Mouse (Mus musculus): Measurements from ENCODE around the gene Atad5. TPM values are rescaled to one million over a fixed set of nuclear protein-coding genes. Genes with fewer than 3 reads are reported as not detected.

Gene Atad5
- polyA plus RNA-seq, 1 experiment from 2014 or later: 15.0 TPM

- Histone ChIP-seq H3K4me3 (peak within 1 kb of the TSS; percentile 63), H3K27ac (no peak within 1 kb of the TSS), H3K4me2 (peak within 1 kb of the TSS; percentile 92), H3K4me1 (peaks cover 16% of the 10 kb centered on the region), H3K27me3 (replicated peaks) (peaks cover 50% of the 10 kb centered on the region), H3K9ac (peak within 1 kb of the TSS; percentile 70), H3K9me3 (replicated peaks) (no peaks in the 10 kb centered on the region), H3K36me3 (no peaks in the 10 kb centered on the region)
- peak; percentile 94 for ATAC-seq
- WGBS (ENCODE audit: insufficient replicate concordance): 3% methylated on average over 41 of the region's 47 CpGs
These were observed 64.8 kb downstream of the Atad5 start, which contains the start of gene Adap2 for GRCm38 (mm10) chr11:80153857-80154495. Adap2 (plus strand) TSS chr11:80154105.

- Histone ChIP-seq H3K9ac (peak overlapping the region; percentile 70), H3K4me2 (peak overlapping the region; percentile 92), H3K27me3 (replicated peaks) (peaks cover 50% of the 10 kb centered on the region), H3K4me3 (peak overlapping the region; percentile 63), H3K36me3 (no peaks in the 10 kb centered on the region), H3K4me1 (peaks cover 16% of the 10 kb centered on the region), H3K27ac (no peak overlapping the region), H3K9me3 (replicated peaks) (no peaks in the 10 kb centered on the region)
- no peak; the same call in 1 of the 2 replicates for ATAC-seq
- 28% methylated on average over 25 of the region's 25 CpGs for WGBS (ENCODE audit: insufficient replicate concordance)
These were observed 65.3 kb downstream of the Atad5 start for GRCm38 (mm10) chr11:80154501-80154900.

GRCm38 (mm10) chr11:80155541-80155940 is 66.3 kb downstream of the Atad5 start:
- ATAC-seq: no peak
- Histone ChIP-seq H3K4me2 (no peak overlapping the region), H3K4me3 (no peak overlapping the region), H3K4me1 (peaks cover 16% of the 10 kb centered on the region), H3K27me3 (replicated peaks) (peaks cover 50% of the 10 kb centered on the region), H3K9me3 (replicated peaks) (no peaks in the 10 kb centered on the region), H3K9ac (no peak overlapping the region), H3K36me3 (no peaks in the 10 kb centered on the region), H3K27ac (no peak overlapping the region)
- WGBS (ENCODE audit: insufficient replicate concordance): 64% methylated on average over 8 of the region's 8 CpGs

- ATAC-seq: no peak
- H3K36me3 ChIP-seq: no peaks in the 10 kb centered on the region
- H3K9me3 ChIP-seq (replicated peaks): no peaks in the 10 kb centered on the region
- H3K27ac ChIP-seq: no peak overlapping the region
- H3K9ac ChIP-seq: no peak overlapping the region
- H3K4me1 ChIP-seq: peaks cover 16% of the 10 kb centered on the region
- no peak overlapping the region for H3K4me2 ChIP-seq
- no peak overlapping the region for H3K4me3 ChIP-seq
- WGBS (ENCODE audit: insufficient replicate concordance): 80% methylated on average over 4 of the region's 4 CpGs
- peaks cover 50% of the 10 kb centered on the region for H3K27me3 ChIP-seq (replicated peaks)
These were observed 66.8 kb downstream of the Atad5 start for GRCm38 (mm10) chr11:80155961-80156360.

- 64% methylated on average over 4 of the region's 4 CpGs for WGBS (ENCODE audit: insufficient replicate concordance)
- H3K4me1 ChIP-seq: peaks cover 16% of the 10 kb centered on the region
- H3K36me3 ChIP-seq: no peaks in the 10 kb centered on the region
- peaks cover 50% of the 10 kb centered on the region for H3K27me3 ChIP-seq (replicated peaks)
- no peak overlapping the region for H3K4me3 ChIP-seq
- no peak overlapping the region for H3K4me2 ChIP-seq
- no peak for ATAC-seq
- no peaks in the 10 kb centered on the region for H3K9me3 ChIP-seq (replicated peaks)
- H3K9ac ChIP-seq: no peak overlapping the region
- no peak overlapping the region for H3K27ac ChIP-seq
These were observed 67.6 kb downstream of the Atad5 start for GRCm38 (mm10) chr11:80156841-80157240.

GRCm38 (mm10) chr11:80159018-80159417 is 69.8 kb downstream of the Atad5 start:
- peaks cover 7% of the 10 kb centered on the region for H3K4me1 ChIP-seq
- no peaks in the 10 kb centered on the region for H3K36me3 ChIP-seq
- ATAC-seq: peak; percentile 55
- no peak overlapping the region for H3K4me2 ChIP-seq
- peaks cover 41% of the 10 kb centered on the region for H3K27me3 ChIP-seq (replicated peaks)
- no peak overlapping the region; the same call in 1 of the 2 replicates for H3K27ac ChIP-seq
- no peak overlapping the region for H3K9ac ChIP-seq
- H3K9me3 ChIP-seq (replicated peaks): no peaks in the 10 kb centered on the region
- WGBS (ENCODE audit: insufficient replicate concordance): 67% methylated on average over 7 of the region's 7 CpGs
- no peak overlapping the region for H3K4me3 ChIP-seq

GRCm38 (mm10) chr11:80161041-80161440 is 71.8 kb downstream of the Atad5 start:
- peaks cover 25% of the 10 kb centered on the region for H3K27me3 ChIP-seq (replicated peaks)
- no peak overlapping the region for H3K4me3 ChIP-seq
- H3K36me3 ChIP-seq: no peaks in the 10 kb centered on the region; the same call in 1 of the 2 replicates
- no peak for ATAC-seq
- no peak overlapping the region for H3K27ac ChIP-seq
- WGBS (ENCODE audit: insufficient replicate concordance): 69% methylated on average over 4 of the region's 4 CpGs
- no peak overlapping the region for H3K9ac ChIP-seq
- no peaks in the 10 kb centered on the region for H3K9me3 ChIP-seq (replicated peaks)
- H3K4me2 ChIP-seq: no peak overlapping the region
- H3K4me1 ChIP-seq: no peaks in the 10 kb centered on the region

GRCm38 (mm10) chr11:80163362-80164116 is 74.3 kb downstream of the Atad5 start:
- Histone ChIP-seq H3K4me3 (no peak overlapping the region), H3K4me2 (no peak overlapping the region), H3K9me3 (replicated peaks) (no peaks in the 10 kb centered on the region), H3K4me1 (no peaks in the 10 kb centered on the region), H3K9ac (no peak overlapping the region), H3K36me3 (no peaks in the 10 kb centered on the region; the same call in 1 of the 2 replicates), H3K27ac (no peak overlapping the region), H3K27me3 (replicated peaks) (0 out of 2 replicates have a peak, but pooled peaks cover 4% of the 10 kb centered on the region)
- WGBS (ENCODE audit: insufficient replicate concordance): 23% methylated on average over 7 of the region's 7 CpGs
- no peak for ATAC-seq

GRCm38 (mm10) chr11:80164224-80164623 is 75.0 kb downstream of the Atad5 start:
- WGBS (ENCODE audit: insufficient replicate concordance): 60% methylated on average over 2 of the region's 2 CpGs
- H3K4me3 ChIP-seq: no peak overlapping the region
- no peak overlapping the region for H3K4me2 ChIP-seq
- no peak overlapping the region for H3K27ac ChIP-seq
- H3K4me1 ChIP-seq: no peaks in the 10 kb centered on the region
- H3K9ac ChIP-seq: no peak overlapping the region
- 0 out of 2 replicates have a peak, but pooled peaks cover 4% of the 10 kb centered on the region for H3K27me3 ChIP-seq (replicated peaks)
- H3K9me3 ChIP-seq (replicated peaks): no peaks in the 10 kb centered on the region
- ATAC-seq: no peak
- no peaks in the 10 kb centered on the region; the same call in 1 of the 2 replicates for H3K36me3 ChIP-seq

- Histone ChIP-seq H3K27ac (no peak overlapping the region), H3K9me3 (replicated peaks) (no peaks in the 10 kb centered on the region), H3K27me3 (replicated peaks) (peaks cover 5% of the 10 kb centered on the region; the same call in 1 of the 2 replicates), H3K4me2 (no peak overlapping the region), H3K9ac (no peak overlapping the region), H3K36me3 (no peaks in the 10 kb centered on the region; the same call in 1 of the 2 replicates), H3K4me1 (no peaks in the 10 kb centered on the region), H3K4me3 (no peak overlapping the region)
- 77% methylated on average over 9 of the region's 9 CpGs for WGBS (ENCODE audit: insufficient replicate concordance)
- ATAC-seq: no peak
These were observed 78.9 kb downstream of the Atad5 start for GRCm38 (mm10) chr11:80168121-80168520.

- H3K9me3 ChIP-seq (replicated peaks): no peaks in the 10 kb centered on the region
- WGBS (ENCODE audit: insufficient replicate concordance): 53% methylated on average over 4 of the region's 4 CpGs
- no peak overlapping the region for H3K4me3 ChIP-seq
- no peaks in the 10 kb centered on the region for H3K4me1 ChIP-seq
- H3K36me3 ChIP-seq: no peaks in the 10 kb centered on the region; the same call in 1 of the 2 replicates
- H3K27ac ChIP-seq: no peak overlapping the region
- no peak overlapping the region for H3K9ac ChIP-seq
- no peak for ATAC-seq
- no peak overlapping the region for H3K4me2 ChIP-seq
- H3K27me3 ChIP-seq (replicated peaks): peaks cover 7% of the 10 kb centered on the region; the same call in 1 of the 2 replicates
These were observed 79.5 kb downstream of the Atad5 start for GRCm38 (mm10) chr11:80168611-80169249.

GRCm38 (mm10) chr11:80169629-80170028 is 80.4 kb downstream of the Atad5 start:
- WGBS (ENCODE audit: insufficient replicate concordance): 47% methylated on average over 3 of the region's 3 CpGs
- Histone ChIP-seq H3K27me3 (replicated peaks) (peaks cover 7% of the 10 kb centered on the region; the same call in 1 of the 2 replicates), H3K4me1 (no peaks in the 10 kb centered on the region), H3K9me3 (replicated peaks) (no peaks in the 10 kb centered on the region), H3K27ac (no peak overlapping the region), H3K4me3 (no peak overlapping the region), H3K36me3 (no peaks in the 10 kb centered on the region; the same call in 1 of the 2 replicates), H3K9ac (no peak overlapping the region), H3K4me2 (no peak overlapping the region)
- ATAC-seq: no peak
